Mouse (Mus musculus) megakaryocyte, embryonic 14.5 days (primary cell): ENCODE data around the gene Aff3. TPM values are rescaled to one million over a fixed set of nuclear protein-coding genes. Genes with fewer than 3 reads are reported as not detected.

ENCODE experiments used
- H3K27me3 ChIP-seq: replicated peaks from 2 replicates; pipeline ENCODE3; 2012; ENCODE audit warnings: inconsistent platforms
- H3K36me3 ChIP-seq: replicated peaks from 2 replicates; pipeline ENCODE3; 2012; ENCODE audit warnings: low read length, inconsistent platforms, mixed read lengths
- H3K4me1 ChIP-seq: 2 replicates; pipeline ENCODE4 v1.6.1; 2012; ENCODE audit warnings: inconsistent platforms
- H3K4me3 ChIP-seq: replicated peaks from 2 replicates; pipeline ENCODE3; 2012; ENCODE audit warnings: moderate library complexity, mild to moderate bottlenecking, inconsistent platforms
- H3K9me3 ChIP-seq: 2 replicates; pipeline ENCODE4 v1.6.1; 2012; ENCODE audit warnings: inconsistent platforms
- FLI1 ChIP-seq: IDR thresholded peaks from 2 replicates; pipeline ENCODE4 v1.6.1; 2012; ENCODE audit warnings: low read length, inconsistent platforms, mixed read lengths
- GATA1 ChIP-seq: IDR thresholded peaks from 3 replicates; pipeline ENCODE4 v1.6.1; 2012; ENCODE audit warnings: mixed read lengths, low read length, inconsistent platforms, borderline replicate concordance
- polyA plus RNA-seq: library from polyadenylated mRNA; stranded (reverse); fragments of >175 nt; gene quantifications from 2 replicates; pipeline ENCODE4 v1.2.3, GENCODE M21; 2012; ENCODE audit warnings: low replicate concordance; ENCODE audit not compliant: insufficient read depth

The Aff3 gene
- polyA plus RNA-seq, 1 experiment = 4.4 TPM

DNA sequence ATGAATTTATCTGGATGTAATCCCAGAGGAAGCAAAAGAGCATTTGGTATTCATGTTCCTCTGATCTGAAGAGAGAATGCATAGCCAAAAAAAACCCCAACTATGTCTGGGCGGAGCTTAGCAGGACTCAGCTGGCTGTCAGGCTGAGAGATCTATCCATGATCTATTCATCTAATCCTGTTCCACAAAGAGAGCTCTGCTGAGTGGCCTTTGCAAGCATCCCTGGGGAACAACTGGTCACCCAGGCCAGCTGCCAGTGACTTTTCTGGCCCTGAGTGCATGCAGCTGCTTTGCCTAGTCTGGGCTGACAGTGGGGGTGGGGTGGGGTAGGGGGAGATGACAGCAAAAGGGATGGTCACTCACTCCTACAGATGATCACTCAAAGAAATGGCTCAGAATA, 442.6 kb downstream of the Aff3 start:
- Histone ChIP-seq H3K36me3 (no peaks in the 10 kb centered on the region), H3K9me3 (peaks cover 4% of the 10 kb centered on the region), H3K27me3 (no peaks in the 10 kb centered on the region), H3K4me3 (no peak overlapping the region), H3K4me1 (no peaks in the 10 kb centered on the region)
- TF ChIP-seq GATA1 = no peak
- TF ChIP-seq FLI1 = no peak

DNA sequence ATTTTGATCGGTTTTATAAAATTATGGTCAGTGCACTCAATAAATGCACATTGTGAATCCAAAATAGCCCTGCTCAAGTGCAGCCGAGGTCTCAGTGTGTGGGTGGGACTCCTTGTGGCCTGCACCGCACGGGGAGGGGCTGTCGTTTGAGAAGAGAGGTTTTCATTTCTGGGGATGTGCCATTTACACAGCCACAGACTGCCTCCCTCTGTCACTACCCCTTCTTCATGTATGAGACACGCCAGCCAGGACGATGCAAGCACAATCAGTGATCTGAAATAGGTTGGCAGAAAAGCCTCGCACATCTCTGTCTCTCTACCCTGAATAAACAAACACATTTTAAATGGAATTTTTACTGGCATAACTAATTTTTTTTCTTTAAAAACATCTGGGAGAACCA, 443.3 kb downstream of the Aff3 start:
- no peak overlapping the region for H3K4me3 ChIP-seq
- peaks cover 4% of the 10 kb centered on the region for H3K9me3 ChIP-seq
- no peak for TF ChIP-seq FLI1
- TF ChIP-seq GATA1 = no peak
- no peaks in the 10 kb centered on the region for H3K27me3 ChIP-seq
- no peaks in the 10 kb centered on the region for H3K36me3 ChIP-seq
- no peaks in the 10 kb centered on the region for H3K4me1 ChIP-seq

DNA sequence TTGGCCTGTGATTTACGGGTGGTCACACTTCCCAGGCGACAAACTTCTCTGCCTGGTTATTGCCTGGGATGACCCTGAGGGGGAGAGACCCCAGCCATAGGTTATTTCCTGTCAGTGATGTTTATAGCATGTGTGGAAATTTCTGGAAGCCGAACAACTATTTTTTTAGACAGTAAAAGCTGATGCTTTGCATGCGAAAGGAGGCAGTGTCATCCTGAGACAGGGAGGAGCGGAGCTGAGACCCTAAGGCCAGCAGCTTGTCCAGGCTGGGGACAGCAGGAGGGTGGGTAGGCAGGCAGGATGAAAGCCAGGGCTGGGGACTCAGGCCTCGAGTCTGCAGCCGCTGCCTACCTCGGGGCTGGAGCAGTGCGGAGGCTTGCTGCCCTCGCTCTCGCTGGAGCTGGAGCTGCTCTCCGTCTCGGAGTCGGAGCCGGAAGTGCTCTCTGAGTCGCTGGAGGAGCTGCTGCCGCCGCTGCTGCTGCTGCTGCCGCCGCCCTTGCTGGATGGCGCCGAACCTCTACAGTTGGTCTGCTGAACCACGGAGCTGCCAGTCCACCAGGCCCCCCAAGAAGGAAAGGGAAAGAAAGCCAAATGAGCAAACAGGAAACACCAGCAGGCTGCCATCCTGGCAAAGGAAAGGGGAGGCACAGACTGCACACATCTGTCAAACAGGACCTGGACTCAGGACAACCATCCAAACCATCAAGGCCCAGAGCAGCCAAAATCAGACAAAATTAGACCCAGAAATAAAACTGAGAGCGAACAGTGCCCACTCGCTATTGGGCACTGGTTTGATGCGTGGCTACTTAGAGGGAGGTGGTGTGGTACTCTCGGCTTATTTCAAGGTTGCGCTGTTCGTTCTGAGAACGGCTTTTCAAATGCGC, 446.6 kb downstream of the Aff3 start:
- H3K36me3 ChIP-seq = no peaks in the 10 kb centered on the region
- H3K9me3 ChIP-seq = no peaks in the 10 kb centered on the region
- peaks cover 2% of the 10 kb centered on the region for H3K27me3 ChIP-seq
- no peak overlapping the region for H3K4me3 ChIP-seq
- no peaks in the 10 kb centered on the region for H3K4me1 ChIP-seq
- TF ChIP-seq GATA1 (no peak), FLI1 (no peak)

DNA sequence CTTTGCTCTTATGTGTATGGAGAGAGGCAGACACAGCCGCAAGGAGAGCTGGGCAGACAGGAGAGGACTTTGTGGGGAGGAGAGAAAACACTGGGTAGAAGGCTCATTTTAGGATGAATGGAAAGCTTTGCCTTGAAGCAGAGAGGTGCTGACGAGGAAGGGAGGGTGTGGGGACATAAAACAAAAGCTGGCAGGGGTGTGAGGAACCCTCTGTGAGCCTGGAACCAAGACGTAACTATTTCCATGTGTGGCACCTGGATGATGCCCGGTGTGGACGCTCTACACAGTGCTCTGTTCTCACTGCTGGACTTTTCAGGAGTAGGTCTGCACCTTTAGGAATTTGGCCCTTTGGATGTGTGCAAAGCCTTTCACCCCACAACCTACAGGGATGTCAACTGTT, 447.7 kb downstream of the Aff3 start:
- Histone ChIP-seq H3K4me3 (no peak overlapping the region), H3K4me1 (no peaks in the 10 kb centered on the region), H3K36me3 (no peaks in the 10 kb centered on the region), H3K9me3 (no peaks in the 10 kb centered on the region), H3K27me3 (peaks cover 2% of the 10 kb centered on the region)
- TF ChIP-seq GATA1 (no peak), FLI1 (no peak)

DNA sequence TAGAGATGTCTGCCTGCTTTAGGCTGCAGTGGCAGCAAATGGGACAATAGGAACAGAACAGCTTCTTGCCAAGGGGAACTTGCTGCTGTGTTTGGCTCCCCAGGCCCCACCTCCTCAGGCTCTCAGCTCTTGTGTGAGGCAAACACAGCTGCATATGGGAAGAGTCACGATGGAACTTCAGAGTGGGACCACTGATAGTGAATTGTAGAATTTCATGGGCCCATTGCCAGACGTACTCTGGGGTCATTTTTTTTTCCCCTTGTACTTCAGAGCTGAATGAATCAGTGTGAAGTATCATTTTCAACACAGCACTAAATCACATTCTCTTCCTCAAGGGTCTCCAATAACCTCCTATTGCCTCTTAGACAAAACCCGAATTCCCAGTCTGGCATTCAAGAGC, 451.4 kb downstream of the Aff3 start:
- Histone ChIP-seq H3K27me3 (peaks cover 3% of the 10 kb centered on the region), H3K4me1 (no peaks in the 10 kb centered on the region), H3K4me3 (no peak overlapping the region), H3K9me3 (no peaks in the 10 kb centered on the region), H3K36me3 (peaks cover 6% of the 10 kb centered on the region)
- no peak for TF ChIP-seq GATA1
- no peak for TF ChIP-seq FLI1

DNA sequence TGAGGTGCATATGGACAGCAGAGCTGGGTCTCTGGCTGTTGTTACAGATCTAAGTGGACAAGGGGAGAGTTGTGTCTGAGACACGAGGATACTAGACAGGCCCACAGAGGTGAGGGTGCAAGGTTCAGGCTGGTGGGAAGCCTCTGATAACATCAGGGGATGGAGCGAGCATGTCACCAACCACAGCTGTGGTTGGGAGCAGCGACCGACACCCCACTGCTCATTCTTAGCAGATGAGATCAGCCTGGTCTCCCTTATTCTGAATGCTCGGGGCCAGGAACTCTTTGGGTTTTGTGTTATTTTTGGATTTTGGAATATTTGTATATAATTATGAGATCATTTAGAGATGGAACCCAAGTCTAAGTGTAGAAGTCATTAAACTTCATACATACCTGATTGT, 452.4 kb downstream of the Aff3 start:
- peaks cover 3% of the 10 kb centered on the region for H3K27me3 ChIP-seq
- H3K9me3 ChIP-seq = no peaks in the 10 kb centered on the region
- no peak overlapping the region for H3K4me3 ChIP-seq
- H3K4me1 ChIP-seq = no peaks in the 10 kb centered on the region
- TF ChIP-seq FLI1 (no peak), GATA1 (no peak)
- peaks cover 6% of the 10 kb centered on the region for H3K36me3 ChIP-seq

DNA sequence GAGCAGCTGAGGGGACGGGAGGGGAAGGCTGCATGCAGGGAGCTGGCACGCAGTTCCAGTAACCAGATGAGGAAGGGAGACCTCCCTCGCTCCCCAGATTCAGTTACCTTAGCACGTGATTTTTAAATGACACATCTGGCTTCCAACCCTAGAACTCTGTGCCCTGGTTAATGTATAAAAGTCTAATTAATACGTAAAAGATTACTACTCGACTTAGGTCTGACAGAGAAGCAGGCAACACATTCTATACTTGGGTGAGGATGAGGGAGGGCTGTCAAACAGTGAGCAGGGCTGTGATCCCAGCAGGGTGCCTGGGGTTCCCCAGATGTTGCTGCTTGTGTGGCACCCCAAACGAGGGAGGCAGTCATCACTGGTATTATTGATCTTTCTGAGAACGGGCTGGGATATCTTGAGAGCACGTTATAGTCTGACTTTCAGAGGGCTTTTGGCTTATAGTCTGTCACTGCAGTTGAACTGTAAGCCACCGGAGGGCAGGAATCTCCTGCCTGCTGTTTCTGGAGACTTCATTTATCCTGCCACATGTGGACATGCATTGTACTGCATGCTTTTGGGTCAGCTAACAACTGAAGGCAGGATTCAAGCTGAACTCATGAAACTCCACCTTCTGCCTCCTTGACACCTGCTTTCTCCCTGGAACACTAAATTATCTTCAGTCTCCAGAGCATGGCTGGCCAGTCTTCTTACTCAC, 462.1 kb downstream of the Aff3 start:
- TF ChIP-seq FLI1 (no peak), GATA1 (no peak)
- peaks cover 2% of the 10 kb centered on the region for H3K27me3 ChIP-seq
- no peaks in the 10 kb centered on the region for H3K4me1 ChIP-seq
- H3K9me3 ChIP-seq = no peaks in the 10 kb centered on the region
- H3K4me3 ChIP-seq = no peak overlapping the region
- no peaks in the 10 kb centered on the region for H3K36me3 ChIP-seq

DNA sequence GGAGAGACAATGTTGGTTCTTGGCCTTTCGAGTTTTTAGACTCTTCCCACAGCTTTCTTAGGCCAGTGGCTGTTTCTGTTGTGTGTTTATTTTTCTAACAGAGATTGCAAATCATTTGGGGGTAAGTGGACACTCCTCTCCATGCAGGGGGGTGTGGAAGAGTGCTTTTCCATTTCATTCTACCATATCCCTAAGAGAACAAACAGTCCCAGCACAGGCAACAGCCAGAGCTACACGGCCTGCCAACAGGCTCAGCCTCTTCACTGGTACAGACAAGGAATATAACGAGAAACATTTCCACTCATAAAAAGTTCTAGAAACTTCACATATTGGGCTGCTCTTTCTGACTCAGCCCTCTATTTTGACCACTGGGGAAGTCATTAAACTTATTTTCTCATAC, 463.0 kb downstream of the Aff3 start:
- no peak overlapping the region for H3K4me3 ChIP-seq
- no peak for TF ChIP-seq FLI1
- no peak for TF ChIP-seq GATA1
- H3K27me3 ChIP-seq = peaks cover 2% of the 10 kb centered on the region
- H3K4me1 ChIP-seq = no peaks in the 10 kb centered on the region
- no peaks in the 10 kb centered on the region for H3K9me3 ChIP-seq
- H3K36me3 ChIP-seq = no peaks in the 10 kb centered on the region

DNA sequence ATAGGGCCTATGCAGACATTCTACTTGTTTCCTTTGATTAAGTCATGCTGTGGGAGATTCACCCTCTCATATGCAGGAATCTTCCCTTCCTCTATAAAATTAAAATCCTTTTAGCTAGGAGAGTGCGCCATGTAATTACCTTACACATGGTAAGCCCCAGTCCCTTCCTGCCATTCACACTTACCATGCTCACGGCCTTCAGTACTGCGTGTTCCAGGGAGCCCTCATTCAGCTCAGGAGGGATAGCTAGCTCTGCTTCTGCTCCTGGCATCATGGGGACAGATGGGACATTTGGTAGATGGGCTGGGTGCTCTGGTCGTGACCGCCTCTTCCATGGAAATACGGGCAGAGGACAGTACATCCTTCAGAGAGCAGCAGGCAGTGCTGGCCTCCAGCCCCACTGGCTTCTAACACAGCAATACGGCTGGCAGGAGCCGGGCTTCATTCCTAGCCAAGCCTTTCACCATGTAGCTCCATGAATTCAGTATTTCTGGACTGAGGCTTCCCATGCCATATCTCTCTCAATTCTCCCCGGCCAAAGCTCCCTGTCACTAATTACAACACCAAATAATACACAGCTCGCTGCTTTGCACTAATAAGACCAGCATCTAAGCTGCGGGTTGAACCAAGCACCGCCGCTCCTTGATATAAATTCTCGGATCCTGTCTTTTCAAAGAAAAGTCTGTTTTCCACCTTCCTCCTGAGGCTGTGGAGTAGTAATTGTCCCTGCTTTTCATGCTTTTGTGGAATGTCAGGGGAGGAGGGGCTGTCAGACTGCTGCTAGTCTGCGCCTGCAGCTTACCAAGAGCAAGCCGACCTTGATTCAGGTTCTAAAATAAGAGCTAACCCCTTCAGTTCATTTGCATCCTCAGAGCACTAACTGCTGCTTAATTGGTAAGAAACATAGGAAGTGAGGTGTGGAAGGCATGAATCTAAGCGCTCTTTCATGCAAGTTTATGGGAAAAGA, 464.8 kb downstream of the Aff3 start:
- TF ChIP-seq FLI1 (no peak), GATA1 (no peak)
- H3K36me3 ChIP-seq = no peaks in the 10 kb centered on the region
- H3K4me3 ChIP-seq = no peak overlapping the region
- H3K27me3 ChIP-seq = peaks cover 2% of the 10 kb centered on the region
- no peaks in the 10 kb centered on the region for H3K9me3 ChIP-seq
- no peaks in the 10 kb centered on the region for H3K4me1 ChIP-seq
